Mouse (Mus musculus): ENCODE results near the gene Myo10. TPM values are rescaled to one million over a fixed set of nuclear protein-coding genes. Genes with fewer than 3 reads are reported as not detected.

The Myo10 gene
- polyA plus RNA-seq, 1 experiment from 2014 or later: 3.9 TPM

GRCm38 (mm10) chr15:25679616-25680015 is 57.3 kb downstream of the Myo10 start:
- H3K4me2 ChIP-seq: no peak overlapping the region
- no peak for ATAC-seq (ENCODE audit: insufficient read depth)
- no peaks in the 10 kb centered on the region for H3K36me3 ChIP-seq (replicated peaks)
- H3K4me1 ChIP-seq (replicated peaks): 0 out of 2 replicates have a peak, but pooled peaks cover 11% of the 10 kb centered on the region
- H3K27ac ChIP-seq (replicated peaks): no peak overlapping the region
- H3K9ac ChIP-seq: no peak overlapping the region
- H3K4me3 ChIP-seq (replicated peaks): no peak overlapping the region
- H3K9me3 ChIP-seq (replicated peaks): no peaks in the 10 kb centered on the region
- WGBS (ENCODE audit: insufficient replicate concordance): 72% methylated on average over 4 of the region's 4 CpGs
- H3K27me3 ChIP-seq: no peaks in the 10 kb centered on the region

- Histone ChIP-seq H3K4me2 (no peak overlapping the region), H3K27ac (replicated peaks) (peak overlapping the region; percentile 24; the same call in 1 of the 2 replicates), H3K36me3 (replicated peaks) (no peaks in the 10 kb centered on the region), H3K9ac (no peak overlapping the region), H3K4me3 (replicated peaks) (no peak overlapping the region), H3K4me1 (replicated peaks) (0 out of 2 replicates have a peak, but pooled peaks cover 11% of the 10 kb centered on the region), H3K9me3 (replicated peaks) (no peaks in the 10 kb centered on the region), H3K27me3 (no peaks in the 10 kb centered on the region)
- ATAC-seq (ENCODE audit: insufficient read depth): no peak
- 24% methylated on average over 10 of the region's 10 CpGs for WGBS (ENCODE audit: insufficient replicate concordance)
Observed at GRCm38 (mm10) chr15:25680269-25680818, 58.0 kb downstream of the Myo10 start.

- no peak overlapping the region for H3K9ac ChIP-seq
- H3K27me3 ChIP-seq: no peaks in the 10 kb centered on the region
- no peaks in the 10 kb centered on the region for H3K9me3 ChIP-seq (replicated peaks)
- H3K4me1 ChIP-seq (replicated peaks): 0 out of 2 replicates have a peak, but pooled peaks cover 11% of the 10 kb centered on the region
- H3K27ac ChIP-seq (replicated peaks): no peak overlapping the region
- no peak overlapping the region for H3K4me3 ChIP-seq (replicated peaks)
- no peaks in the 10 kb centered on the region for H3K36me3 ChIP-seq (replicated peaks)
- WGBS (ENCODE audit: insufficient replicate concordance): 73% methylated on average over 13 of the region's 13 CpGs
- no peak overlapping the region for H3K4me2 ChIP-seq
- no peak for ATAC-seq (ENCODE audit: insufficient read depth)
Observed at GRCm38 (mm10) chr15:25682953-25683507, 60.7 kb downstream of the Myo10 start.

GRCm38 (mm10) chr15:25685186-25685585 is 62.9 kb downstream of the Myo10 start:
- 75% methylated on average over 9 of the region's 9 CpGs for WGBS (ENCODE audit: insufficient replicate concordance)
- H3K27ac ChIP-seq (replicated peaks): no peak overlapping the region
- H3K36me3 ChIP-seq (replicated peaks): no peaks in the 10 kb centered on the region
- no peaks in the 10 kb centered on the region for H3K27me3 ChIP-seq
- ATAC-seq (ENCODE audit: insufficient read depth): no peak
- H3K9ac ChIP-seq: no peak overlapping the region
- no peak overlapping the region for H3K4me3 ChIP-seq (replicated peaks)
- H3K9me3 ChIP-seq (replicated peaks): no peaks in the 10 kb centered on the region
- H3K4me2 ChIP-seq: no peak overlapping the region
- 0 out of 2 replicates have a peak, but pooled peaks cover 5% of the 10 kb centered on the region for H3K4me1 ChIP-seq (replicated peaks)

GRCm38 (mm10) chr15:25688424-25689283 is 66.3 kb downstream of the Myo10 start:
- Histone ChIP-seq H3K27me3 (no peaks in the 10 kb centered on the region), H3K4me3 (replicated peaks) (no peak overlapping the region), H3K9me3 (replicated peaks) (no peaks in the 10 kb centered on the region), H3K4me2 (no peak overlapping the region), H3K9ac (no peak overlapping the region), H3K4me1 (replicated peaks) (0 out of 2 replicates have a peak, but pooled peaks cover 11% of the 10 kb centered on the region), H3K27ac (replicated peaks) (no peak overlapping the region), H3K36me3 (replicated peaks) (no peaks in the 10 kb centered on the region)
- WGBS (ENCODE audit: insufficient replicate concordance): 61% methylated on average over 9 of the region's 9 CpGs
- peak; percentile 56; the same call in 1 of the 2 replicates for ATAC-seq (ENCODE audit: insufficient read depth)

DNA sequence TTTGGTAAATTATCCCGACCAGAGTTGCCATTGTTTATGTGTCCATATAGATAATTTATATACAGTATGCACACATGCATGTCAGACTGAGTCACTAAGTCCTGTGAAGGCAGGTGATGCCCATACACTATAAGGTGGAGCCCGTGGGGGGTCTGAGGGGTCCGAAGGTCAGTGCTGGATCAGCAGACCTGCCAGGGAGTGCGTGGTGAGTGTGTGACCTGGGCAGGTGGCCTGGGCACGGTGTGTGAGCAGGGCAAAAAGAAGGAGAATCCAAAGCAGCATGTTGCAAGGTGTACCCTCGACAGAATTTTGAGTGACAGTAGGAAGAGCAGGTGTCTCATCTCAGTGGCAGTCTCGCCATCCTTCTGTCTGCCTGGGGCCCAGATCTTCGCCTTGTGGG is 67.2 kb downstream of the Myo10 start:
- Histone ChIP-seq H3K4me2 (no peak overlapping the region), H3K9ac (no peak overlapping the region), H3K36me3 (replicated peaks) (no peaks in the 10 kb centered on the region), H3K27me3 (no peaks in the 10 kb centered on the region), H3K27ac (replicated peaks) (no peak overlapping the region), H3K9me3 (replicated peaks) (no peaks in the 10 kb centered on the region), H3K4me1 (replicated peaks) (0 out of 2 replicates have a peak, but pooled peaks cover 11% of the 10 kb centered on the region), H3K4me3 (replicated peaks) (no peak overlapping the region)
- no peak for ATAC-seq (ENCODE audit: insufficient read depth)
- WGBS (ENCODE audit: insufficient replicate concordance): 63% methylated on average over 8 of the region's 8 CpGs

GRCm38 (mm10) chr15:25690066-25690745 is 67.9 kb downstream of the Myo10 start:
- Histone ChIP-seq H3K4me2 (no peak overlapping the region), H3K27me3 (no peaks in the 10 kb centered on the region), H3K9ac (no peak overlapping the region), H3K9me3 (replicated peaks) (no peaks in the 10 kb centered on the region), H3K4me1 (replicated peaks) (0 out of 2 replicates have a peak, but pooled peaks cover 11% of the 10 kb centered on the region), H3K4me3 (replicated peaks) (no peak overlapping the region), H3K27ac (replicated peaks) (no peak overlapping the region), H3K36me3 (replicated peaks) (no peaks in the 10 kb centered on the region)
- ATAC-seq (ENCODE audit: insufficient read depth): no peak
- WGBS (ENCODE audit: insufficient replicate concordance): 69% methylated on average over 15 of the region's 15 CpGs

GRCm38 (mm10) chr15:25690746-25691105 is 68.4 kb downstream of the Myo10 start:
- H3K9me3 ChIP-seq (replicated peaks): no peaks in the 10 kb centered on the region
- H3K9ac ChIP-seq: no peak overlapping the region
- H3K27ac ChIP-seq (replicated peaks): no peak overlapping the region
- ATAC-seq (ENCODE audit: insufficient read depth): no peak
- H3K36me3 ChIP-seq (replicated peaks): no peaks in the 10 kb centered on the region
- WGBS (ENCODE audit: insufficient replicate concordance): 65% methylated on average over 4 of the region's 4 CpGs
- H3K4me2 ChIP-seq: no peak overlapping the region
- no peak overlapping the region for H3K4me3 ChIP-seq (replicated peaks)
- 0 out of 2 replicates have a peak, but pooled peaks cover 11% of the 10 kb centered on the region for H3K4me1 ChIP-seq (replicated peaks)
- no peaks in the 10 kb centered on the region for H3K27me3 ChIP-seq

DNA sequence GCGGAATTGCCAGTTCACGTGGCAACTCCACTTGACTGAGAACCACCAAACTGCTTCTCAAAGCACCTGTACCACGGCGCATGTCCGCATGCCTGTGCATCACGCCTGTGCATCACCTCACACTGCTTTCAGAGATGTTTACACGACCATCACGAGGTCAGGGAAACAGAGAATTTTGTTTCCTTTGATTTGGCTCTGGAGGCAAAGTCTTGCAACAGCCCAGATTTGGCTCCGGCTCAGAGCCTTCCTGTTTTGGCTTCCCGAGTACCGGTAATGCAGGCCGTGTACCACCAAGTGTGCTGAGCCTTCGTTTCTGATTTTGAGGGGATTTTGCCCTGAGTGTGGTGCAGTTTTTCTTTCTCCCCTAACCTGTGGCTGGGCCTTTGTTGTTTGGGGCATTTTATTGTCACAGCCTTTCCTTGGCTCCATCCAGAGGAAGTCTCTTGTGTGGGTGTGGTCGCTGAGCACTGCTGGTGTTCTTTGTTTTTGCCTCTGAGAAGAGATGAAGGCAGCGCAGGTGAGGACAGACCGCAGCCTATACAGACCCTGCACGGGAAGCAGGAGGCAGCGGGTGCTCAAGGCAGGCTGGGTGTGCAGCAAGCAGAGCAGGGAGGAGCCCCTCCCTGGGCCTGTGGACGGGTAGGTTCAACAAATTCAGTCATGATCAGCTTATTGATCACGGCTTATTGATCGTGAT is 70.1 kb downstream of the Myo10 start:
- Histone ChIP-seq H3K9ac (no peak overlapping the region), H3K9me3 (replicated peaks) (no peaks in the 10 kb centered on the region), H3K27me3 (no peaks in the 10 kb centered on the region), H3K4me2 (no peak overlapping the region), H3K4me3 (replicated peaks) (no peak overlapping the region), H3K4me1 (replicated peaks) (0 out of 2 replicates have a peak, but pooled peaks cover 11% of the 10 kb centered on the region), H3K27ac (replicated peaks) (no peak overlapping the region), H3K36me3 (replicated peaks) (no peaks in the 10 kb centered on the region)
- no peak for ATAC-seq (ENCODE audit: insufficient read depth)
- 52% methylated on average over 21 of the region's 21 CpGs for WGBS (ENCODE audit: insufficient replicate concordance)

DNA sequence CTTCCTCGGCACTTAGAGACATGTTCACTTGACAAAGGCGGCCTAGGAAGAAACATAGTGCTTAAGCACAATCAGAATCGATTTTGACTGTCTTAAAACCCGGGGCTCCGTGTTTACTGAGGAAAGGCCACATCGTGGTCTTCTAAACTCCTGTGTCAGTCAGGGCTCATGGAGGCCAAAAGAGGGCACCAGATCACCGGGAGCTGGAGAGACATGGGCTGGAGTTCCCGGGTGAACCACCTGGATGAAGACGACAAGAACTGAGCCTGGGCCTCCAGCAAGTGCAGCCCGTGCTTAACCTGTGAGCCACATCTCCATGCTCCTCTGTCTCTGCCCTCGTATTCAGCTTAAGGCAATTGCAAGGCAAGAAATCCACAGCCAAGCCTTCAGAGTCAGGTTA is 71.4 kb downstream of the Myo10 start:
- Histone ChIP-seq H3K4me3 (replicated peaks) (no peak overlapping the region), H3K9me3 (replicated peaks) (no peaks in the 10 kb centered on the region), H3K4me2 (no peak overlapping the region), H3K9ac (no peak overlapping the region), H3K27me3 (no peaks in the 10 kb centered on the region), H3K36me3 (replicated peaks) (no peaks in the 10 kb centered on the region), H3K27ac (replicated peaks) (no peak overlapping the region), H3K4me1 (replicated peaks) (0 out of 2 replicates have a peak, but pooled peaks cover 11% of the 10 kb centered on the region)
- no peak for ATAC-seq (ENCODE audit: insufficient read depth)
- WGBS (ENCODE audit: insufficient replicate concordance): 58% methylated on average over 11 of the region's 11 CpGs

Data from liver, embryonic 15.5 days (tissue).